Mouse (Mus musculus): ENCODE data around the gene Bola1. TPM values are rescaled to one million over a fixed set of nuclear protein-coding genes. Genes with fewer than 3 reads are reported as not detected.

Bola1 gene
- polyA plus RNA-seq, 1 experiment from 2014 or later, result 72.4 TPM

GRCm38 (mm10) chr3:96195616-96196313 is 23.7 kb downstream of the Bola1 start:
- no peak overlapping the region for H3K9ac ChIP-seq
- peak overlapping the region; percentile 53; the same call in 1 of the 2 replicates for H3K4me3 ChIP-seq (replicated peaks; ENCODE audit: low read length)

GRCm38 (mm10) chr3:96194966-96195365 is 24.5 kb downstream of the Bola1 start:
- H3K4me2 ChIP-seq (replicated peaks), result no peak overlapping the region
- DNase-seq (ENCODE audit: low spot score), result no peak
- H3K9me3 ChIP-seq (ENCODE audit: control insufficient read depth, low read length), result no peaks in the 10 kb centered on the region
- H3K4me1 ChIP-seq (replicated peaks; ENCODE audit: control insufficient read depth, insufficient read depth, low read length), result peaks cover 16% of the 10 kb centered on the region
- no peaks in the 10 kb centered on the region for H3K27me3 ChIP-seq (ENCODE audit: control insufficient read depth, insufficient read depth, low read length)
- no peak overlapping the region for H3K9ac ChIP-seq
- peaks cover 49% of the 10 kb centered on the region for H3K36me3 ChIP-seq (replicated peaks; ENCODE audit: control insufficient read depth, insufficient read depth)
- no peak overlapping the region for H3K27ac ChIP-seq
- ATAC-seq (ENCODE audit: low FRiP score), result no peak
- 90% methylated on average over 10 of the region's 10 CpGs for WGBS
- H3K4me3 ChIP-seq (replicated peaks; ENCODE audit: low read length), result no peak overlapping the region

More at GRCm38 (mm10) chr3:96195616-96196313, 23.7 kb downstream of the Bola1 start:
- Histone ChIP-seq H3K36me3 (replicated peaks; ENCODE audit: control insufficient read depth, insufficient read depth) (peaks cover 41% of the 10 kb centered on the region), H3K27me3 (ENCODE audit: control insufficient read depth, insufficient read depth, low read length) (no peaks in the 10 kb centered on the region), H3K4me2 (replicated peaks) (peak overlapping the region; percentile 76), H3K9me3 (ENCODE audit: control insufficient read depth, low read length) (no peaks in the 10 kb centered on the region), H3K27ac (peak overlapping the region; percentile 97; the same call in 1 of the 2 replicates), H3K4me1 (replicated peaks; ENCODE audit: control insufficient read depth, insufficient read depth, low read length) (peaks cover 16% of the 10 kb centered on the region)
- 93% methylated on average over 11 of the region's 11 CpGs for WGBS
- no peak for DNase-seq (ENCODE audit: low spot score)
- ATAC-seq (ENCODE audit: low FRiP score), result no peak

- 69% methylated on average over 12 of the region's 12 CpGs for WGBS
- Histone ChIP-seq H3K36me3 (replicated peaks; ENCODE audit: control insufficient read depth, insufficient read depth) (peaks cover 67% of the 10 kb centered on the region), H3K27ac (no peak overlapping the region)
Observed at GRCm38 (mm10) chr3:96192977-96193376, 26.5 kb downstream of the Bola1 start.

GRCm38 (mm10) chr3:96182382-96182776 is 37.1 kb downstream of the Bola1 start:
- 26% methylated on average over 4 of the region's 4 CpGs for WGBS
- DNase-seq (ENCODE audit: low spot score) (no peak), ATAC-seq (ENCODE audit: low FRiP score) (no peak)
- peak overlapping the region; percentile 63 for H3K4me2 ChIP-seq (replicated peaks)
- peak overlapping the region; percentile 79 for H3K9ac ChIP-seq
- H3K9me3 ChIP-seq (ENCODE audit: control insufficient read depth, low read length), result no peaks in the 10 kb centered on the region
- peak overlapping the region; percentile 85 for H3K27ac ChIP-seq
- no peaks in the 10 kb centered on the region for H3K27me3 ChIP-seq (ENCODE audit: control insufficient read depth, insufficient read depth, low read length)
- peaks cover 30% of the 10 kb centered on the region for H3K36me3 ChIP-seq (replicated peaks; ENCODE audit: control insufficient read depth, insufficient read depth)
- peak overlapping the region; percentile 60 for H3K4me3 ChIP-seq (replicated peaks; ENCODE audit: low read length)
- H3K4me1 ChIP-seq (replicated peaks; ENCODE audit: control insufficient read depth, insufficient read depth, low read length), result peaks cover 27% of the 10 kb centered on the region

More at GRCm38 (mm10) chr3:96192977-96193376, 26.5 kb downstream of the Bola1 start:
- no peak overlapping the region for H3K4me3 ChIP-seq (replicated peaks; ENCODE audit: low read length)
- no peak for ATAC-seq (ENCODE audit: low FRiP score)
- no peaks in the 10 kb centered on the region for H3K9me3 ChIP-seq (ENCODE audit: control insufficient read depth, low read length)
- no peak overlapping the region for H3K9ac ChIP-seq
- no peaks in the 10 kb centered on the region for H3K27me3 ChIP-seq (ENCODE audit: control insufficient read depth, insufficient read depth, low read length)
- peaks cover 12% of the 10 kb centered on the region for H3K4me1 ChIP-seq (replicated peaks; ENCODE audit: control insufficient read depth, insufficient read depth, low read length)
- H3K4me2 ChIP-seq (replicated peaks), result no peak overlapping the region
- DNase-seq (ENCODE audit: low spot score), result no peak

GRCm38 (mm10) chr3:96181510-96182381 is 37.8 kb downstream of the Bola1 start:
- peak overlapping the region; percentile 60 for H3K4me3 ChIP-seq (replicated peaks; ENCODE audit: low read length)
- H3K27ac ChIP-seq, result peak overlapping the region; percentile 85
- H3K4me2 ChIP-seq (replicated peaks), result peak overlapping the region; percentile 63
- no peaks in the 10 kb centered on the region for H3K9me3 ChIP-seq (ENCODE audit: control insufficient read depth, low read length)
- WGBS, result 27% methylated on average over 12 of the region's 12 CpGs
- H3K27me3 ChIP-seq (ENCODE audit: control insufficient read depth, insufficient read depth, low read length), result no peaks in the 10 kb centered on the region
- H3K4me1 ChIP-seq (replicated peaks; ENCODE audit: control insufficient read depth, insufficient read depth, low read length), result peaks cover 27% of the 10 kb centered on the region
- DNase-seq (ENCODE audit: low spot score) (no peak), ATAC-seq (ENCODE audit: low FRiP score) (peak; percentile 43)
- H3K36me3 ChIP-seq (replicated peaks; ENCODE audit: control insufficient read depth, insufficient read depth), result peaks cover 30% of the 10 kb centered on the region
- peak overlapping the region; percentile 79 for H3K9ac ChIP-seq

- H3K9ac ChIP-seq, result peak within 1 kb of the TSS; percentile 79
- WGBS, result 0% methylated on average over 14 of the region's 23 CpGs
- no peaks in the 10 kb centered on the region for H3K27me3 ChIP-seq (ENCODE audit: control insufficient read depth, insufficient read depth, low read length)
- peak within 1 kb of the TSS; percentile 85 for H3K27ac ChIP-seq
- peak within 1 kb of the TSS; percentile 60 for H3K4me3 ChIP-seq (replicated peaks; ENCODE audit: low read length)
- H3K4me2 ChIP-seq (replicated peaks), result peak within 1 kb of the TSS; percentile 63
- H3K4me1 ChIP-seq (replicated peaks; ENCODE audit: control insufficient read depth, insufficient read depth, low read length), result peaks cover 27% of the 10 kb centered on the region
- H3K9me3 ChIP-seq (ENCODE audit: control insufficient read depth, low read length), result no peaks in the 10 kb centered on the region
- DNase-seq (ENCODE audit: low spot score) (peak; percentile 62), ATAC-seq (ENCODE audit: low FRiP score) (peak; percentile 80)
- H3K36me3 ChIP-seq (replicated peaks; ENCODE audit: control insufficient read depth, insufficient read depth), result peaks cover 37% of the 10 kb centered on the region
Observed at GRCm38 (mm10) chr3:96180727-96181477, 38.6 kb downstream of the Bola1 start, which contains the start of gene Sv2a. Gene Sv2a, plus strand, starts transcription at chr3:96181151.

GRCm38 (mm10) chr3:96179531-96179930 is 40.0 kb downstream of the Bola1 start:
- 57% methylated on average over 4 of the region's 4 CpGs for WGBS

GRCm38 (mm10) chr3:96178902-96179301 is 40.6 kb downstream of the Bola1 start:
- H3K4me1 ChIP-seq (replicated peaks; ENCODE audit: control insufficient read depth, insufficient read depth, low read length), result peaks cover 25% of the 10 kb centered on the region
- DNase-seq (ENCODE audit: low spot score) (no peak), ATAC-seq (ENCODE audit: low FRiP score) (no peak)
- H3K9me3 ChIP-seq (ENCODE audit: control insufficient read depth, low read length), result no peaks in the 10 kb centered on the region
- peaks cover 45% of the 10 kb centered on the region for H3K36me3 ChIP-seq (replicated peaks; ENCODE audit: control insufficient read depth, insufficient read depth)
- no peak overlapping the region for H3K4me3 ChIP-seq (replicated peaks; ENCODE audit: low read length)
- WGBS, result 82% methylated on average over 2 of the region's 2 CpGs
- no peak overlapping the region for H3K9ac ChIP-seq
- H3K27me3 ChIP-seq (ENCODE audit: control insufficient read depth, insufficient read depth, low read length), result no peaks in the 10 kb centered on the region
- H3K4me2 ChIP-seq (replicated peaks), result no peak overlapping the region
- no peak overlapping the region for H3K27ac ChIP-seq

More at GRCm38 (mm10) chr3:96179531-96179930, 40.0 kb downstream of the Bola1 start:
- peaks cover 27% of the 10 kb centered on the region for H3K4me1 ChIP-seq (replicated peaks; ENCODE audit: control insufficient read depth, insufficient read depth, low read length)
- H3K9ac ChIP-seq, result no peak overlapping the region
- H3K36me3 ChIP-seq (replicated peaks; ENCODE audit: control insufficient read depth, insufficient read depth), result peaks cover 40% of the 10 kb centered on the region
- ATAC-seq (ENCODE audit: low FRiP score) (no peak), DNase-seq (ENCODE audit: low spot score) (no peak)
- no peak overlapping the region for H3K4me2 ChIP-seq (replicated peaks)
- H3K9me3 ChIP-seq (ENCODE audit: control insufficient read depth, low read length), result no peaks in the 10 kb centered on the region
- H3K27me3 ChIP-seq (ENCODE audit: control insufficient read depth, insufficient read depth, low read length), result no peaks in the 10 kb centered on the region
- H3K27ac ChIP-seq, result no peak overlapping the region
- no peak overlapping the region for H3K4me3 ChIP-seq (replicated peaks; ENCODE audit: low read length)
